Mouse (Mus musculus): Measurements from ENCODE around the gene Zfp385a. TPM values are rescaled to one million over a fixed set of nuclear protein-coding genes. Genes with fewer than 3 reads are reported as not detected.
A peak's percentile ranks its signal among the peaks of the same experiment; 100 is the strongest.

Zfp385a gene
- polyA plus RNA-seq, 1 experiment from 2014 or later, result 19.7 TPM

GRCm38 (mm10) chr15:103336996-103337667 lies 2.8 kb downstream of the Zfp385a start:
- ATAC-seq (ENCODE audit: low FRiP score) (no peak), DNase-seq (ENCODE audit: low spot score) (no peak)
- Histone ChIP-seq H3K4me3 (ENCODE audit: low read depth, low read length) (no peak overlapping the region), H3K27ac (ENCODE audit: low read depth, low read length) (no peak overlapping the region), H3K4me2 (replicated peaks; ENCODE audit: low read depth, low read length) (no peak overlapping the region), H3K27me3 (ENCODE audit: control insufficient read depth, insufficient read depth, low read length) (peaks cover 9% of the 10 kb centered on the region), H3K9me3 (ENCODE audit: control insufficient read depth, low read length) (no peaks in the 10 kb centered on the region), H3K36me3 (ENCODE audit: control insufficient read depth, insufficient read depth, low read length) (no peaks in the 10 kb centered on the region), H3K9ac (ENCODE audit: low read depth, low read length) (no peak overlapping the region), H3K4me1 (replicated peaks; ENCODE audit: control insufficient read depth, insufficient read depth, low read length) (peaks cover 2% of the 10 kb centered on the region; the same call in 1 of the 2 replicates)
- WGBS, result 20% methylated on average over 11 of the region's 11 CpGs

- Histone ChIP-seq H3K4me1 (replicated peaks; ENCODE audit: control insufficient read depth, insufficient read depth, low read length) (peaks cover 2% of the 10 kb centered on the region; the same call in 1 of the 2 replicates), H3K4me3 (ENCODE audit: low read depth, low read length) (no peak overlapping the region), H3K9me3 (ENCODE audit: control insufficient read depth, low read length) (no peaks in the 10 kb centered on the region), H3K9ac (ENCODE audit: low read depth, low read length) (no peak overlapping the region), H3K36me3 (ENCODE audit: control insufficient read depth, insufficient read depth, low read length) (no peaks in the 10 kb centered on the region), H3K4me2 (replicated peaks; ENCODE audit: low read depth, low read length) (no peak overlapping the region), H3K27ac (ENCODE audit: low read depth, low read length) (no peak overlapping the region), H3K27me3 (ENCODE audit: control insufficient read depth, insufficient read depth, low read length) (peaks cover 9% of the 10 kb centered on the region)
- ATAC-seq (ENCODE audit: low FRiP score), result no peak
- no peak for DNase-seq (ENCODE audit: low spot score)
- 30% methylated on average over 7 of the region's 7 CpGs for WGBS
These were observed 4.2 kb downstream of the Zfp385a start for GRCm38 (mm10) chr15:103335488-103336235.

GRCm38 (mm10) chr15:103335040-103335439 lies 4.9 kb downstream of the Zfp385a start:
- no peak for ATAC-seq (ENCODE audit: low FRiP score)
- Histone ChIP-seq H3K4me2 (replicated peaks; ENCODE audit: low read depth, low read length) (no peak overlapping the region), H3K36me3 (ENCODE audit: control insufficient read depth, insufficient read depth, low read length) (no peaks in the 10 kb centered on the region), H3K4me3 (ENCODE audit: low read depth, low read length) (no peak overlapping the region), H3K27ac (ENCODE audit: low read depth, low read length) (no peak overlapping the region), H3K9ac (ENCODE audit: low read depth, low read length) (no peak overlapping the region), H3K4me1 (replicated peaks; ENCODE audit: control insufficient read depth, insufficient read depth, low read length) (no peaks in the 10 kb centered on the region; the same call in 1 of the 2 replicates), H3K9me3 (ENCODE audit: control insufficient read depth, low read length) (no peaks in the 10 kb centered on the region), H3K27me3 (ENCODE audit: control insufficient read depth, insufficient read depth, low read length) (peaks cover 5% of the 10 kb centered on the region)
- no peak for DNase-seq (ENCODE audit: low spot score)
- 64% methylated on average over 3 of the region's 3 CpGs for WGBS

- Histone ChIP-seq H3K4me1 (replicated peaks; ENCODE audit: control insufficient read depth, insufficient read depth, low read length) (no peaks in the 10 kb centered on the region; the same call in 1 of the 2 replicates), H3K27ac (ENCODE audit: low read depth, low read length) (no peak overlapping the region), H3K36me3 (ENCODE audit: control insufficient read depth, insufficient read depth, low read length) (no peaks in the 10 kb centered on the region), H3K9ac (ENCODE audit: low read depth, low read length) (no peak overlapping the region), H3K4me2 (replicated peaks; ENCODE audit: low read depth, low read length) (no peak overlapping the region), H3K9me3 (ENCODE audit: control insufficient read depth, low read length) (no peaks in the 10 kb centered on the region), H3K4me3 (ENCODE audit: low read depth, low read length) (no peak overlapping the region), H3K27me3 (ENCODE audit: control insufficient read depth, insufficient read depth, low read length) (peaks cover 3% of the 10 kb centered on the region; the same call in 1 of the 2 replicates)
- DNase-seq (ENCODE audit: low spot score) (peak; percentile 35), ATAC-seq (ENCODE audit: low FRiP score) (peak; percentile 50; the same call in 1 of the 2 replicates)
- WGBS, result 10% methylated on average over 2 of the region's 2 CpGs
These were observed 5.7 kb downstream of the Zfp385a start for GRCm38 (mm10) chr15:103334194-103334593.

GRCm38 (mm10) chr15:103333738-103334137 lies 6.2 kb downstream of the Zfp385a start:
- H3K9me3 ChIP-seq (ENCODE audit: control insufficient read depth, low read length), result no peaks in the 10 kb centered on the region
- 0 out of 2 replicates have a peak, but pooled peaks cover 3% of the 10 kb centered on the region for H3K27me3 ChIP-seq (ENCODE audit: control insufficient read depth, insufficient read depth, low read length)
- no peak overlapping the region for H3K4me3 ChIP-seq (ENCODE audit: low read depth, low read length)
- H3K9ac ChIP-seq (ENCODE audit: low read depth, low read length), result no peak overlapping the region
- H3K36me3 ChIP-seq (ENCODE audit: control insufficient read depth, insufficient read depth, low read length), result no peaks in the 10 kb centered on the region
- ATAC-seq (ENCODE audit: low FRiP score), result 0 out of 2 replicates have a peak, but pooled peaks have one; percentile 10
- WGBS, result 54% methylated on average over 5 of the region's 5 CpGs
- H3K4me2 ChIP-seq (replicated peaks; ENCODE audit: low read depth, low read length), result no peak overlapping the region
- H3K4me1 ChIP-seq (replicated peaks; ENCODE audit: control insufficient read depth, insufficient read depth, low read length), result no peaks in the 10 kb centered on the region; the same call in 1 of the 2 replicates
- DNase-seq (ENCODE audit: low spot score), result no peak
- H3K27ac ChIP-seq (ENCODE audit: low read depth, low read length), result no peak overlapping the region

- Histone ChIP-seq H3K4me2 (replicated peaks; ENCODE audit: low read depth, low read length) (no peak overlapping the region), H3K4me3 (ENCODE audit: low read depth, low read length) (no peak overlapping the region), H3K36me3 (ENCODE audit: control insufficient read depth, insufficient read depth, low read length) (no peaks in the 10 kb centered on the region), H3K9ac (ENCODE audit: low read depth, low read length) (no peak overlapping the region), H3K27me3 (ENCODE audit: control insufficient read depth, insufficient read depth, low read length) (no peaks in the 10 kb centered on the region), H3K4me1 (replicated peaks; ENCODE audit: control insufficient read depth, insufficient read depth, low read length) (no peaks in the 10 kb centered on the region; the same call in 1 of the 2 replicates), H3K9me3 (ENCODE audit: control insufficient read depth, low read length) (no peaks in the 10 kb centered on the region), H3K27ac (ENCODE audit: low read depth, low read length) (no peak overlapping the region)
- no peak for ATAC-seq (ENCODE audit: low FRiP score)
- WGBS, result 43% methylated on average over 5 of the region's 5 CpGs
- DNase-seq (ENCODE audit: low spot score), result no peak
These were observed 6.7 kb downstream of the Zfp385a start for GRCm38 (mm10) chr15:103333081-103333615.

- under 1% methylated on average over 32 of the region's 40 CpGs for WGBS
- peak overlapping the region; percentile 62 for H3K9ac ChIP-seq (ENCODE audit: low read depth, low read length)
- peak overlapping the region; percentile 73 for H3K4me2 ChIP-seq (replicated peaks; ENCODE audit: low read depth, low read length)
- H3K27ac ChIP-seq (ENCODE audit: low read depth, low read length), result peak overlapping the region; percentile 78
- DNase-seq (ENCODE audit: low spot score) (peak; percentile 92), ATAC-seq (ENCODE audit: low FRiP score) (peak; percentile 99)
- H3K27me3 ChIP-seq (ENCODE audit: control insufficient read depth, insufficient read depth, low read length), result no peaks in the 10 kb centered on the region
- H3K36me3 ChIP-seq (ENCODE audit: control insufficient read depth, insufficient read depth, low read length), result no peaks in the 10 kb centered on the region
- H3K9me3 ChIP-seq (ENCODE audit: control insufficient read depth, low read length), result no peaks in the 10 kb centered on the region
- H3K4me1 ChIP-seq (replicated peaks; ENCODE audit: control insufficient read depth, insufficient read depth, low read length), result peaks cover 6% of the 10 kb centered on the region; the same call in 1 of the 2 replicates
- H3K4me3 ChIP-seq (ENCODE audit: low read depth, low read length), result peak overlapping the region; percentile 68
These were observed 16.2 kb downstream of the Zfp385a start for GRCm38 (mm10) chr15:103323455-103324247.

- H3K9ac ChIP-seq (ENCODE audit: low read depth, low read length), result peak overlapping the region; percentile 62
- no peaks in the 10 kb centered on the region for H3K9me3 ChIP-seq (ENCODE audit: control insufficient read depth, low read length)
- peak overlapping the region; percentile 68 for H3K4me3 ChIP-seq (ENCODE audit: low read depth, low read length)
- no peaks in the 10 kb centered on the region for H3K27me3 ChIP-seq (ENCODE audit: control insufficient read depth, insufficient read depth, low read length)
- ATAC-seq (ENCODE audit: low FRiP score) (peak; percentile 80), DNase-seq (ENCODE audit: low spot score) (no peak)
- no peaks in the 10 kb centered on the region for H3K36me3 ChIP-seq (ENCODE audit: control insufficient read depth, insufficient read depth, low read length)
- peak overlapping the region; percentile 78 for H3K27ac ChIP-seq (ENCODE audit: low read depth, low read length)
- 0% methylated on average over 15 of the region's 26 CpGs for WGBS
- H3K4me1 ChIP-seq (replicated peaks; ENCODE audit: control insufficient read depth, insufficient read depth, low read length), result peaks cover 6% of the 10 kb centered on the region; the same call in 1 of the 2 replicates
- H3K4me2 ChIP-seq (replicated peaks; ENCODE audit: low read depth, low read length), result peak overlapping the region; percentile 73
These were observed 16.8 kb downstream of the Zfp385a start for GRCm38 (mm10) chr15:103323070-103323454.

Measured in hindbrain, embryonic 11.5 days (tissue).